Mouse (Mus musculus) kidney, postnatal 36 days (tissue): ENCODE results near the gene Dzank1.

Source experiments
- DNase-seq, 2 experiments: peaks; one replicate each; pipeline ENCODE4 v3.0.0; 2021 to 2022; ENCODE audit warnings: mixed read lengths in 2 of 2

Gene Dzank1

DNA sequence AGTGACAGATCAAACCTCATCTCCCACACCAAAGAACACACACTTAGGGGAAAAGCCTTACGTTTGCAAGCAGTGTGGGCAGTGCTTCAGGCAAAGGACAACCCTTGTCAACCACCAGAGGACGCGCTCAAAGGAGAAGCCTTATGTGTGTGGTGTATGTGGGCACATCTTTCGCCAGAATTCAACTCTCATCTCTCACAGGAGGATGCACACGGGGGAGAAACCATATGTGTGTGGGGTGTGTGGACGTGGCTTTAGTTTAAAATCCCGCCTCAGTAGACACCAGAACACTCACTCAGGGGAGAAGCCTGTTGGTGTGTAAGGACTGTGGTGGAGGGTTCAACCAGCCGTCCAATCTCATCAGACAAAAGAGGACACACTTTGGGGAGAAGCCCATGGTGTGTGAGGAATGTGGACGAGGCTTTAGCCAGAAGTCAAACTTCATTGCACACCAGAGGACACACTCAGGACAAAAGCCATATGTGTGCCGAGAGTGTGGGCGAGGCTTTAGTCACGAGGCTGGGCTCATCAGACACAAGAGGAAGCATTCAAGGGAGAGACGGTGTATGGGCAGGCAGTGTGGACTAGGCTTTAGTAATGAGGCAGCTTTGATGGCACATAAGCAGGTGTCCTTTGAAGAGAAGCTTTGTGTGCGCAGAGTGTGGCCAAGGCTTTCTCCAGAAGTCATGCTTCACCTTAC lies 61.2 kb downstream of the Dzank1 start:
- DNase-seq: no peak

DNA sequence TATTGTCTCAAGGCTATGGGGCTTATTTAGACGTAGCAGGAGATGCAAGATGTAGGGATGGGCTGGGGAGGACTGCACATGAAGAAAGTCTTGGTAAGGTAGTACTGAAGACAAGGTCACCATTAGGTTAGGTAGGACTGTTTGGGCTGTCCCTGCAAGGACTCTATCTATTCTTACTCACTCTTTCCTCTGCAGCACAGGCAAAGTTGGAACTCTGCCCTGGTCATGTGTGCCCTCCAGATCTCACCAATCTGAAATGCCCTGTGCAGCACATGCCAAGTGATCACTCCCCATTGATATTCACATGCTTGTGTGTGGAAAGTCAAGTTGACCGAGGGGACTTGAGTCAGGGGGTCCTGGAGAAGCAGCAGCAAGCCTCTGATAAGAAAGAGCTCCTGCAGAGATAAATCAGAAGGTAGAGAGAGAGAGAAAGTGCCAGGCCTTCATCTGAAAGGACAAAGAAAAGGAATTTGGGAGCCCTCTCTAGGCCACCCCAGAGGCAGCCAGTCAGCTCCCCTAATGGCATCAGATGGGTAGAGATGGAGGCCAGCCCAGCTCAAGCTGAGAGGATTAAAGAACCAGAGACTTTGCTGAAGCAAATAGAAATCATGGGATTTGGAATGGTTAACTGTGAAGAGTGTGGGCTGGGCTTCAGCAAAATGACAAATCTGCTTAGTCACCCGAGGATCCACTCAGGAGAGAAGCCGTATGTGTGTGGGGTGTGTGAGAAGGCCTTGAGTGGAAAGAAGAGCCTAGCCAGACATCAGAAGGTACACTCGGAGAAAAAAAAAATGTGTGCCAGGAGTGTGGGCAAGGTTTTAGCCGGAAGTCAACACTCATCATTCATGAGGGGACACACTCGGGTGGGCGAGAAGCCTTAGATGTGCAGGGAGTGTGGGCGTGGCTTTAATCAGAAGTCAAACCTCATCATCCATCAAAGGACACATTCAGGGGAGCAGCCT lies 62.1 kb downstream of the Dzank1 start:
- no peak for DNase-seq

DNA sequence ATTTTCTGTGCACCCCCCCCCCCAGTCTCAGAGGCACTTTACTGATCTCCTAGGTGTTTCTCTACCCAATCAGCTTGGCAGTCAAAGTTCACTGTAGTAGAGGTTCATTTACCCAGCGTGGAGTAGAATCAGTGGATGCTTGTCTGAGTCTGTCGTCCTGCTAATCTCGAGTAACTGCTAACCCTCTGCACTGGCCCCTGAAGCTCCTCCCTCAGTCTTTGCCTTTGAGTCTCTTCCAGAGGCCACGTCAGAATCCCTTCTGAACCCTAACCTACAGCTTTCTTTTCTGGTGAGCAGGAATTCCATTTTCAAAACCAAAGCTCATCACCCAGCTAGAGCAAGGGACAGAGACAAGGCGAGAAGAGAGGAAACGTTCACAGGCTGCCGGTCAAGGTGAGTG lies 63.0 kb downstream of the Dzank1 start:
- no peak for DNase-seq

DNA sequence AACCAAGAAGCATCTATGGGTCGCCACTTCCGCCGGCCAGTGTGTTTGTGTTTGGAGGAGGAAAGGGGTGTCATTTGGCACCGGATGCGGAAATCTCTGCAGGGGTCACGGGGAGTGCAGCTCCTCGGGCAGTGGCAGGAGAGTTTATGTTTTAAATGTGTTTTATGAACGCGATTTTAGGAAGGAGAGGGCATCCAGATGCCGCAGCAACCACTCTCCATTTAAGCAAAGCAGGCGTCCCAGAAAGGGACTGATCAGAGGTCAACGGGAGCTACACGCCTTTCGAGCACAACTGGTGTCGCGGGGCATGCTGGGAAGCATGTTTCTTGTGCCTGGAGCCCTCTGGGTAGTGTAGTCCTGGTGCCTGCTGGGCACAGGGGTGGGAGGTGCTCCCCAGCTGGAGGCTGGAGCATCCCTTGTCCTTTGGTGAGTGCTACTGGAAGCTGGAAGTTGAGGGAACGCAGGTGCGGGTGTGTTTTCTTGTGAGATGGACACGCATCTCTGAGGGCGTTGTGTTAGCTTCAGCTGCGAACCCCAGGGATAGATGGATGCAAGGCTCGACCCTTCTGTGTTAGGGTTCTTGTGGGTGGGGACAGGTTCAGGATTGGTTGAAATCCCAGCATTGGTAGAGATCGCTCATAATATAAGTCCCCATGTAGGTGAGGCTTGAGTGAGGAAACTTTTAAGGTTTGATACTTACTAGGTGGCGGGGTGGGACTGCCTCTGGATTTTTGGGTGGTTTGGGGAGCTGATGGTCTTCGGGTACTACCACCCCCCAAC lies 68.0 kb downstream of the Dzank1 start:
- peak; percentile 89 to 93 for DNase-seq

DNA sequence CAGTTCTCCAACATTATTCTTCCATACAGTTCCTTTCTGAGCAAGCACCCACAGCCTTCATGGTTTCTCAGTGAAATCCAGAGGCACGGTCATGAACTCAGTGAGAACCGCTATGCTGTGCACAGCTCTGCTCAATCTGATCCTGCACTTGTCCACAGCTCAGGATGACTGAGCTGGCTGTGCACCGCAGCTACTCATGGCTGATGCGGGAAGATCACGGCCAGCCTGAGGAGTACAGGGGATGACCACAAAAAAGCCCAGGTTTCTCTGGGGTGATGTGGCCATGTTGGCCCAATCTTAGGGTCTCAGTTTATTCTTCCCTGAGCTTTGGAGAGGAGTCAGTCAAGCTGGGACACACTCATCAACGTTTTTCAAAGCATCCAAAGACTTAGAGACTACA lies 68.9 kb downstream of the Dzank1 start:
- no peak for DNase-seq

DNA sequence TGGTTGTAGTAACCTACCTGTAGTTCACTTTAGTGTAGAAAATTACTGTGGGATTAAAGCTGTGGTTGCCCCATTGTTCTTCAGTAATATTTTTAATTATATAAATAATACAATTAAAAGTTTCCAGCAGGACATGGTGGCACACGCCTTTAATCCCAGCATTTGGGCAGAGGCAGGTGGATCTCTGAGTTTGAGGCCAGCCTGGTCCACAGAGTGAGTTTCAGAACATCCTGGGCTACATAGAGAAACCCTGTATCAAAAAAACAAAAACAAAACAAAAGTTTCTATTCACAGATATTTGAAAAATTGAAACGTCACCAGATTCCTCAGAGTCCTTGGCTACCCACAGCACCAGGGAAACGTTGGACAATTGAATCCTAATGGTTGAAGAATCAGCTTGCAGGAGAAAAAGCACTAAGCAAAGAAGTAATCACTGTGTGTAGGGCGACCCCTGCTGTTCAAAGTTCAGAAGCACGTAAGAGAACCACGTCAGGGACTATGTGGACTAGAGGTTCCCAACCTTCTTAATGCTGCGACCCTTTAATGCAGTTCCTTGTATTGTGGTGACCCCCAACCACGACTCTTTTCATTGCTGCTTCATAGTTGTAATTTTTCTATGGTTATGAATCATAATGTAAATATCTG lies 74.7 kb downstream of the Dzank1 start:
- DNase-seq: peak; percentile 78 to 89

DNA sequence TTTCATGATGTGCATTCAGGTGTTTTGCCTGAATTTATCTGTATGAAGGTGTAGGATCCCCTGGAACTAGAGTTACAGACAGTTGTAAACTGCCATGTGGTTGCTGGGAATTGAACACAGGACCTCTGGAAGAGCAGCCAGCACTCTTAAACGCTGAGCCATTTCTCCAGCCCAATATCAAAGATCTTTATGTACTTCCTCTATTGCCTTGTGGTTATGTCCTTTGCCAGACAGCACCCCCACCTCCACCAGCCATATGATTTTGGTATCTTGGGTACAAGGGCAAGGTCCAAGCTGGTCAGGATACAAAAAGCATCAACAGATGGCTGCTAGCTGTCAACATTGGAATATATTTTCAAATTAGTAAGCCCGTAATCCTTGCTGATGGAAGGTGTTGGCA lies 76.8 kb downstream of the Dzank1 start:
- DNase-seq: no peak

DNA sequence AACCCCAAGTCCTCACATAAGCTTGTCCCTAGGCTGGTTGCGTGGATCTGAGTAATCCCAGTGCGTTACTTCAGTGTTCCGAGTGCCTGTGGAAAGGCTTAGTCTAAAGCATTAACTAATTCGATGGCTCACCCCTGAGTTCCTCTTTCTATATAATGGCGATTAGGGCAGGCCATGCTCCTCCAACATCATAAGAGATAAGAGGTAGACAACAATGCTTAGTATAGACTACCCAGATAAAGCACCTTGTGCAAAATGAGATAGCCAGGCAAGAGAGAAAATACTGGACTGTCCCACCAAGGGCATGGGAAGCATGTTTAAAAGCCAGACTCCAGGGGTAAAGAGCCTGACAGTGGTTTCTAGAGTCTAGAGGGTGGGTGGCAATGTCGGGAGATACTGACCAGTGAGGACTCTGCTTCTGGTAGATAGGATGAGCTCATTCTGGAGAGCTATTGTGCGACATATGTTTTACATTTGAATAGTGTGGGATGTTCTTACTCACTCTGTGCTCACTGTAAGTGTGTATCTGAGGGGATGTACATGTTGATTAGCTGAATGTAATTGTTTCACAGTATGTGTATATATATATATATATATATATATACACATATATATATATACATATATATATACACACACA lies 80.7 kb downstream of the Dzank1 start:
- DNase-seq: no peak

DNA sequence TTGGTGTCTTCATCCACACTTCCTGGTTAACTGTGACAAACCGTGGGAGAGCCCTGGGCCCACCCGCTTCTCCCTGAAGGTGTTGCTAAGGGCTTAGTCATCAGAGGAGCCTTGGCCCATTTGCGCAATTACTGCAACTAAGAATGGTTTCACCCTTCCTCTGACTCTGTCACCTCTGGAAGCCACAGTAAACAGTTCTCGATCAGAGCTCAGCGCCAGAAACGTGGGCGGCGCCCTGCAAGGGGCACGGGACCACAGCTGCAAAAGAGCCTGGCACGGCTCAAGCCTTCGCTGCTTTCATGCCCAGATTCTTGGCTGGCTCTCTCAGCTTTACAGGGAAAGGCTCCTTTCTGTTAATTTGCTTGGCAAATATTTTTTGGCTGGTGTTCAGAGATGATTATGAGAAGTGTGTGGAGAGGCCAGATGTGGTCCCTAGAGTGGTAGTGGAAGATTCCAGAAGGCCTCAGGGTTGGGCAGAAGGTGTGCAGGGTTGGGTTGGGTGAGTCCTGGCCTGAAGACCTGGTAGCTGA lies 85.8 kb downstream of the Dzank1 start:
- DNase-seq: no peak

DNA sequence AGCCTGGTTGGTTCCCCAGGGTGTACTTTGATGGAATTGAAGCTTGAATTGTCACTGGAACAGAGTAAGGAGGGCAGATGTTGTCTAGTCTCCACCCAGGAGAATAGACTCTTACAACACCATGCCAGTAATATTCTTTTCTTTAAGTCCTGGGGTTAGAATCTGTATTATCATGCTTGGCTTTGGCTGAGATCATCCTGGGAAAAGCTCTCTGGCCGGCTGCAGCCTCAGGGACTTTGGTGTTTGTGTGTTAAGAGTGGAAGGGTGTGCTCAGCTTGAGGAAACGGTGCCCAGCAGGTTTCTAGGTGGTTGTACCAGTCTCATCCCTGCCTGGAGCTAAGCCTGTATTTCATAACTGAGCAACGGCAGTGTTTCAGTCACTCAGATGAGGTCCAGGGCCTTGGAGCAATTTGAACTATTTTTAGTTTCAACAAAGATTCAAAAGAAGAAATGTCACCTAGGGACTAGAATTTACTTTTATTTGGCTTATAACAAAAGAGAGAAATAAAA lies 88.0 kb downstream of the Dzank1 start:
- DNase-seq: no peak

DNA sequence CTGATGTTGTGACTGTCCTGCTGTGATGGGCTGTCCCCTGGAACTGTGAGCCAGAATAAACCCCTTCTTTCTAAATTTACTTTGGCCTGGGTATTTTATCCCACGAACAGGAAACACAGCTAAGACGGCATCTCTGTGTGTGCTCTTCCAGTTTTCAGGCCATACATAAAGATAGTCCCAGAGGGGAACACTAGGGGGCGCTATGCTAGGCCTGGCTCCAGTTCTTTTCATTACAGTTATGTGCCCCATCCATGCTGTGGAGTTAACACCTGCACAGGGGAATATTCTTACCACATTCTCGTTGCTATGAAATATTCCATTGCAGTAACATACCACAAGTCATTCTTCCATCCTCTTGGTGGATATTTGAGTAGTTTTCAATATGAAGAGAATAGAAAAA lies 88.8 kb downstream of the Dzank1 start:
- DNase-seq: no peak

DNA sequence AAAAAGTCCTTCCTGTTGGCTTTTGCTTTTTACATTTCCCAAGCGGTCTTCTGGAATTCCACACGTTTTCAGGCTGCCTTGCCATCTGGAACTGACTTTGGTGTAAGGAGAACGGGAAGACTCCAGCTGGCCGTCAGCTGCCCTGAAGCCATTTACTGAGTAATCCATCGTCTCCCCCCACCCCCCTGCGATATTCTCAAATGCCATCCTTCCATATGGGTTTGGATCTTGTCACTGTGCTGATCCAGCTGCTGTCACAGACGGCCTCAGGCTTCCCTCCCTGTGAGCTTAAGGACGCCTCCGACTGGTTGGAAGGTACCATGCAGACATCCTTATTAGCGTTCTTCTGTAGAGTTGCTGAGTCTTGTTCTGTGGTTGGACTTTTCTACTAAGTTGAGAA lies 91.5 kb downstream of the Dzank1 start:
- no peak for DNase-seq

DNA sequence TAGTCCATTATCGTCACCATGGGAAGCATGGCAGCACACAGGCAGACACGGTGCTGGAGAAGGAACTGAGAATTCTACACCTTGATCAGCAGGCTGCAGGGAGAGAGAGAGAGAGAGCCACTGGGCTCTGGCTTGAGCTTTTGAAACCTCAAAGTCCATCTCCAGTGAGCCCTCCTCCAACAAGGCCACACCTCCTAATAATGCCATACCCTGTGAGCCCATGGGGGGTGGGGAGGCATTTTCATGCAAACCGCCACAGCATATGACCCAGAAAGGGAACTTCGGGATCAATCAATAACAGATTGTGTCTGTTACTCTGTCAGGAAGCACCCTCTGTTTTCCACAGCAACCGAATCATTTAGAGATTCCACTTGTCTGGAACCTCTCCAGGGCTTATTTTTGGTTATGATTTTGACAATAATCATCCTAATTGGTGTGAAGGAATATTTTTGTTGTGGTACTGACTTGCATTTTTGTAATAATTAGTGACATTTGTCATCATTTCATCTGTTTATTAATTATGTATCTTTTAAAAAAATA lies 95.9 kb downstream of the Dzank1 start:
- DNase-seq: peak in 1 of 2 experiments; percentile 17

DNA sequence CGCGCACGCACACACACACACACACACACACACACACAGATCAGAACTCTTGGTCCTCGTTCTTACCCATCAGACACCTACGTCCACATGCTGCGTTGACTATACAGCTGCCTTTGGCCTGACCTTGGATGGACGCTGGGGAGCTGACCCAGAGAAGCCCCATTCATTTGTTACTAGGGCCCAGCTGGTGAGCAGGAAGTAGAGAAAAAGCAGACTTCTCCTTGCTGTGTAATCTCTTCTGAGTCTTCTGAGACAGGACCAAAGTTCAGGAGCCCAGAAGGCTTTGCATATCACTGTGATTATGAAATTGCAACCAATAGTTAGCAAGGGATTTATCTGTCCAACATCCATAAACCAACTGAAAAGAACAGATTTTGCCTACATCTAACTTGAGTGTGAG lies 98.0 kb downstream of the Dzank1 start:
- peak; percentile 27 for DNase-seq

DNA sequence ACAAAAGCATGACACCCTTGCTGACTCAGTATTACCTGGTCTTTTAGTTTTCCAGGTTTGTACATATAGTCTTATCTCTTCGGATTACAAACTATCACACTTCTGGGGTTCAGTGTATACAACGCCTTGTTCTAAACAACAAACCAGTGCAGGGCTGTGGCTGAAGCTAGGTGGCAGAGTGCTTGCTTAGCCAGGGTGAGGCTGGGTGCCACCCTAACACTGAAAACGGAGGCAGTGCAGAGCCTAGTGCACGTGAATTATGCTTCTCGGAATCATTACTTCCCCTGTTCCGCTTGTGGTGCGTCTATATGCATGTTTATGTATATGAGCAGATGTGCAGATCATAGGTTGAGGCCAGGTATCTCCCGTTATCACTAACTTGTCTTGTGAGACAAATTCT lies 98.6 kb downstream of the Dzank1 start:
- DNase-seq: no peak

DNA sequence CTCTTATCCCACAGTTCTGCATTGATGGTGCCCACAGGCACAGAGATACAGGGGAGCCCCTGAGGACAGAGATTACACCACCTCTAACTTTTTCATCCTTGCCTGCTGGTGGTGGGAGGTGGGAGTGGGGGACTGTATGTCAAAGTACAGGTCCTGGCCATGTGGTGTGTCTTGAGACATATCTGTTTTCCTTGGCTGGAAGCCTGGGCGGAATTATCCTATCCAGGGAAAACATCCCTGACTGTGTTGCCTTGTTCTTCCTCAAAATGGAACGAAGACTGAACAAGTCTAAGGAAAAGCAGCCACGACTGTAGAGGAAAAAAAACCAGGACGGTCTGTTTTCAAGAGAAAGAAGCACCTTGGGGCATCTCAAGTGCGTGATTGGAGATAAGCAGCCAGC lies 99.4 kb downstream of the Dzank1 start:
- peak; percentile 19 to 30 for DNase-seq

DNA sequence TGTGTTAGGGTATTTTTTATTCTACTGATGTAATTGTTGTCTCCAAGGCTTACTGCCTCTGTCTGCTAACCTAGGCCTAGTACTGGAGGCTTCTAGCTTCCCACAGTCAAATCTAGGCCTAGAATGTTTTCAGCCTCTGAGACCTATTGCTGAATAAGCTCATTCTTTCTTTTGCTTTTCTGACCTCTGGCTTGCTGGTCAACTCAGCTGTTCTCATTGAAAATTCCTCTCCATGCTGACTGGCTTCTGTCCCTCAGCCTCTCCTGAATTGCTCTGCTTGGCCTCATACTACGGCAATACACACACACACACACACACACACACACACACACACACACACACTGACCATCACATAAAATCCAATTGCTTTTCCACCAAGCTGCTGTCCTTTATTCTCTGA lies 101.5 kb downstream of the Dzank1 start:
- DNase-seq: peak; percentile 45 to 53

DNA sequence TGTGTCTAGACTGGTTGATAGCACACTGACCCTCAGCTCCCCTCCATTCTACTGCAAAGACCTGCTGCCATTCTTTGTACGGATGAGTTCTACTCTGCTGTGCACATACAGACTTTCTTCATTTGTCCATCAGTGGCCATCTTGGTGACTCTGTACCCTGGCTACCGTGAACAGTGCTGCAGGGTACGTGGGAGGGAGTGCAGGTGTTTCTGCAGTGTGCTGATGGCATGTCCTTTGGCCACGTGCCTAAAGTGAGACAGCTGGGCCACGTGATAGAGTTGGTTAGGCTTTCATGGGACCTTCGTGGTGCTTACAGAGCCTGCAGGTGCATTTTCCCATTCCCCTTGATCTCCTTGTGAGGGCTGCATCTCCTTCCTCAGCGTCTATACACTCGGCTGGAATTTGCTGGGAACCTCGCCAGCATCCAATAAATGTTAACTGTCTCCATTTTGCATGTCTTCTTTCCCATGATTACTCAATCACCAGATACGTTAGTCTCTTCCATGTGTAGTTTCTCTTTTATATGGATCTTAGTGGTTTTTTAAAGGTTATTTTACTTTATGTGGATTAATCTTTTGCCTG lies 105.0 kb downstream of the Dzank1 start:
- no peak for DNase-seq
